Mouse (Mus musculus) urinary bladder, postnatal 36 days (tissue): Measurements from ENCODE around the gene Fam135a.
"Not testable (repeated sequence)": the region's sequence is repeated elsewhere in the genome, so short reads cannot be mapped to it uniquely, and the experiment has no call there.

Experiments used
- DNase-seq, 2 experiments: peaks; one replicate each; pipeline ENCODE4 v3.0.0; 2022; ENCODE audit warnings: low spot score in 2 of 2, mixed read lengths in 1 of 2

The Fam135a gene

GRCm38 (mm10) chr1:24068830-24069229 lies 31.3 kb downstream of the Fam135a start:
- DNase-seq, result no peak

DNA sequence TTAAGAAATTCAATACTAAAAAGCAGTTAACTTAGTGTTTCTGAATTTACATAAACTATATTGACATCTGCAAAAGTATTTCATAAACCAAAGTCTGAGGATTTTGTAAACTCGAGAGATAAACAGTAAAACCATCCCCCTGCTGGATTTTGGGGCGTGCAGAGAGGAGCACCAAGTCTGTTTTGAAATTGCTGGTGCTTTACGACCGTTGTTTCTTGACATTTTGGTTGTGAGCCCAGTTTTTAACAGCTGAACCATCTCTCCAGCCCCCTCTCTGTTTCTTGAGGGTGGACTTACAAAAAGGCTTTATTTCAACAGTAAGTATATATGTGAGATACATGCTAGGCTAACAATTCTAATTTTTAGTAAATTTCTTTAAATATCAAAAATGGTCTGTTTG lies 33.4 kb downstream of the Fam135a start:
- DNase-seq, result no peak

DNA sequence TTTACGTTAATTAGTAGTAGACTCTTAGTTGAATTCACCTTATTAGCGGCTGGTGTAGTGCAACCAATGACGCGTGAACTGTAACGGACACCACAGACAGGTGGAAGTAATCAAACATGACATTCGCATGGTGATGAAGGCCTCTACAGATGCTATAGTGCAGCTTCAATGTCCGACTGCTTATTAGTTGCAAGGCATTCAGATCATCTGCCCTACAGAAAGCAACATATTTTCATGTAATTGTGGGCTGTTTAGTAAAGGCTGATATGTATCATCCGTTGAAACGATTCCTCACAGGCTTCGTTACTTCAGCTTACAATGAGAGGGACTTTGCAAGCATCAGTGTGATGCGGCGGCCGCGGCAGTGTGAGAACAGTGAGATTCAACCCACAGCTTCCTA lies 44.4 kb downstream of the Fam135a start:
- no peak for DNase-seq

DNA sequence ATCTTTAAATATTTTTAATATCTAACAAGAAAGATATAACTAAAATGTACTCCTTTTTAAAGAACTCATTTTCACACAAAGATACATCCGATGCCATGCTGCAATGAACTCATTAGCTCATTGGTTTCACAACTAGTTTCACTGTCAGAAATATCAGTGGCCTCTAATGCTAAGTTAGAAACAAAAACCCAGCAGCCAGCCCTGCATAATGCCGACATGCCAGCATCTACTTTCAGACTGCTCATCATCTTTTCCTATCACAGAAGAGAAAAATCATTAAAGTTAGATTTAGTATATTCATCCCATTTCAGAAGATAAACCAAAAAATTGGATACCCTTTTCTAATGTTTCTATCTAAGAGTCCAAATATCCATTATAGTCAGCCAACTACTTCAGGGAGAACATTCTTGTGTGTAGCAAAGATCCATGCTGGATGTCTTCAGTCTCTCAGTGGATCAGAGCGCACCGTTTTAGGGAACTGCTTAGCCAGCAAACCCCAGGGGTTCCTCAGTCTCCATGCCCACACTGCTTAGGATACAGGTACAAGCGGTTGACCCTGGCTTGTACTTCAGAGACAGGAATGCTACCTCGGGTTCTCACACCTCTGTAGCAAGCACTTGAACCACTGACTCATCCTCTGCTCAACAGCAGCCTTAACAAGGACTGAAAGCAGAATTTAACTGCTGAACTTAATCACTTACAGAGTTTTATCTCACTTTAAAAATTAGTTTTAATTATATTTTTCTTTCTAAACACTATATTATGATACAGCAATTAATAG lies 53.2 kb downstream of the Fam135a start:
- DNase-seq, result no peak

GRCm38 (mm10) chr1:24045627-24046026 lies 54.5 kb downstream of the Fam135a start:
- no peak for DNase-seq

DNA sequence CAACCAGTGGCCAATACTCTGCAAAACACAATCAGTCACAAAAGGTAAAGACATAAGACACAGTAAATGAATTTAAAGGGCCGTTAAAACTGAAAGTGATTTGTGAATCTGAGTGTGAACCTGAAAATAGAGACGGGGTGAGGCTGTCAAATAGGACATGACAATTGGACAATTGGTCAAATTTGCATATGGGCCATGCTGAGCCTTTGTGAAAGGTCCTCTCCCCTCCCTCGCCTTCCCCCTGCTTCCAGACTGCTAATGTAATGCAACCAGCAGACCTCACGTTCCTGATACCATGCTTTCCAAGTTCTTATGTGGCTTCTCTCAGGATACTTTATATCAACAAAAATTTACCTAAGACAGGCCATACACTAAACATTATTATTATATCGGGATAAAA lies 57.1 kb downstream of the Fam135a start:
- no peak for DNase-seq

DNA sequence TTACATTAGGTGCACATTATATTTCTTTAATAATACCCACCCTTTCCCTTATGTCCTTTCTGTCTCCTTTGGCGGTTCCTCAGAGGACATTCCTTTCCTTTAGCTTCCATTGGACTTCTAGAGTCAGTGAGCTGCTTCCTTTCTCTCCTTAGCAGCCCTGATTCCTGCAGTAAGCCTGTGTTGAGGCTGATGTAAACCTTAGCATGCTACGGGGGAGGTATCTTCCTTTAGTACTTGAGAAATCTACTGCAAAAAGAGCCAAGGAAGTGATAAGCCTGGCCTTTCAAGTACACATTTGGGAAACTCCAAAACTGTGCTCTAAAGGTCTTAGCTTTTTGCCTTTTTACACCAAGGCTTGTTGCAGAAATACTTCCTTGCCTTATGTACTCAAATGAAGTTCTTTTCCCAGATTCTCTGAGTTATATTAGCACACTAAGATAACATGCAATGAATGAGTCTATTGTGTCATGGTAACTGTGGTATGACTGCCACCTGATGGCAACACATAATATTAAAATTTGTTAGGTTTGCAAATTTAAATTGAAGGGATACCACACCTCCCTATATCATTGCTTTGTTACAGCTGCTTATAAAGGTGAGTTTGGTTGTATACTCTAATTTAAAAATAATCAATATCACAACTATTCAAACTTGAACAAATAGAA lies 66.2 kb downstream of the Fam135a start:
- DNase-seq, result no peak

DNA sequence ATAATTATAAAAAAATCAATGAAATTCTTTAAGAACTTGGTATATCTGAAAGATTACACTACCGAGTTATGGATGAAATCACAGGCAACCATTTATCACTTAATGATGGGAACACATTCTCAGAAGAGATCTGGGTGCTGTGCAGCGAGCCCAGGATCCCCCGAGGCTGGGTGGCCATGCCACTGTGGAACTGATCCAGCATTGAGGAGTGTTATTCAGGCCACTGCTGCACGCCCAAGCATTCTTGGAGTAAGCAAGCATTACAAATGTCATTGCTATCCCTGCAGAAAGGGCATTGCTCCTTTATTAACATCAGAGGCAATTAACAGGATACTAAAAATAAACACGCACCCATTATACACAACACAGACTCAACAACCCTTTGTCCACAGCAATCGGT lies 89.3 kb downstream of the Fam135a start:
- no peak for DNase-seq

GRCm38 (mm10) chr1:24010016-24010415 lies 90.1 kb downstream of the Fam135a start:
- DNase-seq, result peak in 1 of 2 experiments; percentile 9

DNA sequence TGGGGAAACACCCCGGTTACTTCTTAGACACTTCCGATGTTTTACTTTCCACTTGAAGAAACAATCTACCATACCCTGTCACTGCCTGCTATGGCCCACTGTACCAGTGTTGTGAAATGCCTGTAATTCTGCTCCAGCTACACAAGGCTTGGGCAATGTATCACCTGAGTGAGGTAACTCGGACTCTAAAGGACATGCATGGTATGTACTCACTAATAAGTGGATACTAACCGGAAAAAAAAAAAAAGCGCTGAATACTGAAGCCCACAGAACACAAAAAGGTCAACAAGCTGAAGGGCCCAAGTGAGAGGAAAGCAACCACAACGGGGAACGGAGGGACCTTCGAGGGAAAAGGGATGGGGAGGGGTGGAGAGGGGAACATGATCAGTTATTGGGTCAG lies 92.5 kb downstream of the Fam135a start:
- no peak for DNase-seq

- peak; percentile 88 to 89 for DNase-seq
These were observed 94.9 kb downstream of the Fam135a start, which contains the start of gene Sdhaf4 for GRCm38 (mm10) chr1:24005070-24005804. TSS of gene Sdhaf4 (minus strand) at chr1:24005656.

- DNase-seq, result no peak
These were observed 100.8 kb downstream of the Fam135a start for GRCm38 (mm10) chr1:23999318-23999717.

GRCm38 (mm10) chr1:23998866-23999265 lies 101.3 kb downstream of the Fam135a start:
- DNase-seq, result no peak

- DNase-seq, result no peak
These were observed 101.9 kb downstream of the Fam135a start for GRCm38 (mm10) chr1:23998120-23998810.

- DNase-seq, result no peak
These were observed 102.6 kb downstream of the Fam135a start for GRCm38 (mm10) chr1:23997493-23997892.

GRCm38 (mm10) chr1:23995420-23995819 lies 104.7 kb downstream of the Fam135a start:
- no peak for DNase-seq

DNA sequence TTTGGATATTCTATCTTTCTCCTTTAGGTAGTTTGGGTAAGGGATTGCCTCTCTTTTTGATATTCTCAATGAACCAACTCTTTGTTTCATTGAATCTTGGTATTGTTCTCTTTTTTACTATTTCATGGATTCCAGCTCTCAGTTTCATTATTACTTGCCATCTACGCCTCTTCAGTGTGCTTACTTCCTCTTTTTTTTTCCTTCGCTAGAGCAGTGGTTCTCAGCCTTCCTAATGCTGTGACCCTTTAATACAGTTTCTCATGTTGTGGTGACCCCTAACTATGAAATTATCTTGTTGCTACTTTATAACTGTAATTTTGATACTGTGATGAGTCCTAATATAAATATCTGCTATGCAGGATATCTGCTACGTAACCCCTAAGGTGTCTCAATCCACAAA lies 117.0 kb downstream of the Fam135a start:
- no peak for DNase-seq

DNA sequence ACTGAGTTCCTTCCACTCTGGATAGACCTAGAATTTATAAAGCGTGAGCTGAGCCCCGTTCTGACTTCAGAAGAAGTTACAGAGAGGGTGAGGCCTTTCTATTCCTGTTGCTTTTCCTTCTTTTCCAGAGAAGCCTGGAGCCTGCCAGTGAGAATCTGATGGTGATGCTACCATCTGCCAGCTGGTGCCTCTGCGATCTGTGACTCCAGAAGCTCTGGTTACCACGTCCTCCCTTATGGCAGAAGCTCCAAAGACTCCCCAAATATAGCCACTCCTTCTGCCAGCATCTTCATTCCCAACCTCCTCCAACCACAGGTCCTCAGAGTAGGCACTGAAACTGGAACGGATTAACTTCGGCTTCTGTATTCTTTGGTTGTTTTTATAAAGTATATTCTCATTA lies 121.9 kb downstream of the Fam135a start:
- DNase-seq, result no peak

- DNase-seq, result not testable (repeated sequence)
These were observed 129.0 kb downstream of the Fam135a start for GRCm38 (mm10) chr1:23971159-23971558.

DNA sequence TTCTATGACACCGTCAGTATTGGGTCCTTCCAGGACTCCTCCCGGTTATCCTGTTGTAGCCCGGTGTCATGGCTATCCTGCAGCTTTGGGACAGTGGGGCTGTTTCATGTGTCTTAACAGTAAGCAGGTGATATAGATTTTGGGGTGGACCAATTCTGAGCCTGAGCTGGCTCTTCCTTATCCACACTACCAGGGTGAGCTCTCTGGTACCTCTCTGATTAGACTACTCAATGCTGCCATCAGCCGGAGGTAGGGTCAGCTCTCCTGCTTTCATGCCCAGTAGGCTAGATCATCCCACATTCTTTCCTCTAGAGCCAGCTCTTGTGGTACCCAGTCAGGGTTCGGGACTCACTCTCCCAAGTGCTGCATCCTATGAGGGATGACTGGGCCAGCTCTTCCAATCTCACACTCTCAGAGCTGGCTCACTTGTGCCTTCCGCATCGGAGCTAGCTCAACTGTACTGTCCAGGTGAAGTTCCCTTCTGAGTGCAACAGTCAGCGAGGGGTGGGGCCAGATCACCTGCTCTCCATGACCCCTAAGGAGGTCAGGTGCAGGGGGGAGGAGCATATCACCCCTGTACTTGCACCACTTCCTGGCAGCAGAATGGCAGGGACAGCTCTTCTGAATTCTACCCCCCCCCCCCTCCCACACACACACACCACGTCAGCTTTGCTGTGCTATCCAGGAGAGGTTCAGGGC lies 132.0 kb downstream of the Fam135a start:
- no peak for DNase-seq

DNA sequence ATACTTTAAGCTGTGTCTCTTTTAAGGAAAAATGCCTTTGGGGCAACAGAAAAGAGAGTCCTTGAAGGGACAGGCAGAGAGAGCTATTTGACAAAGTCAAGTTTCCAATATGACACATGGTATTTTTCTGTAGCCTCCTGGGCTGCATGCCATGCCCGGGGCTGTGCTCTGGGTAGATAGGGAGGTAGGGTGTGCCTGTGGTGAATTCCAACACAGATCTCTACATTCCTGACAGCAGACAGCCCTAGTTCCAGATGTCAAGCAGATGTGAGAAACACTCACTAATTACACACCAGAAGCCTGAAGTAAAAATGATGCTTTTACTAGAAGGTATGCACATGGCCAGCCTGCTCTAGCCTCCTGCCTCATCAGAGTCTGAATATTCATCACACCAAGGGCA lies 133.9 kb downstream of the Fam135a start:
- DNase-seq, result no peak
